Mouse (Mus musculus) small intestine, adult 2 months (tissue): ENCODE results near the gene Cd164. TPM values are rescaled to one million over a fixed set of nuclear protein-coding genes. Genes with fewer than 3 reads are reported as not detected.

Source experiments
- H3K27ac ChIP-seq: fragments of 200-500 bp; 2 replicates; pipeline ENCODE4 v1.5.1; 2012; ENCODE audit warnings: low read depth, low read length, control low read depth, inconsistent platforms; ENCODE audit not compliant: insufficient read depth
- H3K27me3 ChIP-seq: fragments of 200-500 bp; 2 replicates; pipeline ENCODE4 v1.6.1; 2012; ENCODE audit warnings: mild to moderate bottlenecking, moderate library complexity, low read length, inconsistent platforms; ENCODE audit not compliant: control insufficient read depth, insufficient read depth
- H3K36me3 ChIP-seq: fragments of 200-500 bp; 2 replicates; pipeline ENCODE4 v1.6.1; 2012; ENCODE audit warnings: mild to moderate bottlenecking, low read length, control low read depth, inconsistent platforms; ENCODE audit not compliant: control insufficient read depth, insufficient read depth
- H3K4me1 ChIP-seq: fragments of 200-500 bp; 2 replicates; pipeline ENCODE4 v1.6.1; 2012; ENCODE audit warnings: low read length, inconsistent platforms, mixed read lengths; ENCODE audit not compliant: control insufficient read depth, insufficient read depth, insufficient read length
- H3K4me3 ChIP-seq: fragments of 200-500 bp; 2 replicates; pipeline ENCODE4 v1.5.1; 2012; ENCODE audit warnings: low read depth, mild to moderate bottlenecking, control low read depth, inconsistent platforms, low read length, moderate library complexity
- CTCF ChIP-seq: fragments of 200-500 bp; IDR thresholded peaks from 2 replicates; pipeline ENCODE4 v1.5.1; 2012; ENCODE audit warnings: low read depth, mild to moderate bottlenecking, control low read depth, inconsistent platforms, low read length, moderate library complexity, mixed read lengths; ENCODE audit not compliant: insufficient replicate concordance, insufficient read length; ENCODE audit errors: extremely low read depth
- POLR2A ChIP-seq: fragments of 200-500 bp; IDR thresholded peaks from 2 replicates; pipeline ENCODE4 v1.6.1; 2012; ENCODE audit warnings: low read depth, mild to moderate bottlenecking, control low read depth, inconsistent platforms, low read length, moderate library complexity
- WGBS: fragments of 180-500 bp; shearing (Covaris S2); methylation state at CpG from one replicate; pipeline ENCODE4 v1.1.7; 2018; 5-methylcytosine and 5-hydroxymethylcytosine counted together
- polyA plus RNA-seq: library from polyadenylated mRNA; depleted of rRNA; stranded (reverse); fragments of >200 nt; gene quantifications from 2 replicates; pipeline ENCODE4 v1.2.3, GENCODE M21; 2012; rRNA removed

Gene Cd164
- polyA plus RNA-seq: 56.9 and 81.6 TPM in 2 replicates

GRCm38 (mm10) chr10:41518981-41519618 lies at the start of gene Cd164:
Cd164 (plus strand) TSS chr10:41519414.
- 1% methylated on average over 65 of the region's 69 CpGs for WGBS
- H3K36me3 ChIP-seq: 0 out of 2 replicates have a peak, but pooled peaks cover 1% of the 10 kb centered on the region
- H3K4me3 ChIP-seq: peak within 1 kb of the TSS; percentile 81
- H3K4me1 ChIP-seq: peaks cover 6% of the 10 kb centered on the region; the same call in 1 of the 2 replicates
- peak; percentile 99 for TF ChIP-seq POLR2A
- TF ChIP-seq CTCF: no peak
- peak within 1 kb of the TSS; percentile 89 for H3K27ac ChIP-seq
- H3K27me3 ChIP-seq: no peaks in the 10 kb centered on the region

GRCm38 (mm10) chr10:41470693-41471092 lies 48.5 kb upstream of the Cd164 start:
- H3K4me1 ChIP-seq: peaks cover 30% of the 10 kb centered on the region
- peak overlapping the region; percentile 97 for H3K27ac ChIP-seq
- no peaks in the 10 kb centered on the region for H3K27me3 ChIP-seq
- no peak overlapping the region for H3K4me3 ChIP-seq
- peaks cover 5% of the 10 kb centered on the region; the same call in 1 of the 2 replicates for H3K36me3 ChIP-seq
- no peak for TF ChIP-seq CTCF
- TF ChIP-seq POLR2A: no peak
- 34% methylated on average over 3 of the region's 3 CpGs for WGBS

- H3K27me3 ChIP-seq: no peaks in the 10 kb centered on the region
- H3K4me1 ChIP-seq: peaks cover 34% of the 10 kb centered on the region
- 0 out of 2 replicates have a peak, but pooled peaks cover under 1% of the 10 kb centered on the region for H3K36me3 ChIP-seq
- H3K27ac ChIP-seq: peak overlapping the region; percentile 97
- TF ChIP-seq POLR2A: no peak
- no peak for TF ChIP-seq CTCF
- no peak overlapping the region for H3K4me3 ChIP-seq
Observed at GRCm38 (mm10) chr10:41472534-41472933, 46.7 kb upstream of the Cd164 start.

GRCm38 (mm10) chr10:41472962-41473481 lies 46.2 kb upstream of the Cd164 start:
- H3K4me1 ChIP-seq: peaks cover 36% of the 10 kb centered on the region
- H3K27me3 ChIP-seq: no peaks in the 10 kb centered on the region
- H3K4me3 ChIP-seq: no peak overlapping the region
- peak overlapping the region; percentile 97 for H3K27ac ChIP-seq
- no peaks in the 10 kb centered on the region for H3K36me3 ChIP-seq
- WGBS: 41% methylated on average over 5 of the region's 5 CpGs
- TF ChIP-seq POLR2A (no peak), CTCF (no peak)

GRCm38 (mm10) chr10:41473782-41474468 lies 45.3 kb upstream of the Cd164 start:
- peak overlapping the region; percentile 97 for H3K27ac ChIP-seq

GRCm38 (mm10) chr10:41474981-41475391 lies 44.2 kb upstream of the Cd164 start:
- Histone ChIP-seq H3K4me1 (peaks cover 36% of the 10 kb centered on the region), H3K27ac (peak overlapping the region; percentile 97), H3K27me3 (no peaks in the 10 kb centered on the region), H3K36me3 (peaks cover 16% of the 10 kb centered on the region), H3K4me3 (no peak overlapping the region)
- no peak for TF ChIP-seq CTCF
- TF ChIP-seq POLR2A: no peak
- 15% methylated on average over 1 of the region's 1 CpGs for WGBS

More at GRCm38 (mm10) chr10:41473782-41474468, 45.3 kb upstream of the Cd164 start:
- Histone ChIP-seq H3K4me3 (no peak overlapping the region), H3K4me1 (peaks cover 37% of the 10 kb centered on the region), H3K27me3 (no peaks in the 10 kb centered on the region), H3K36me3 (peaks cover 8% of the 10 kb centered on the region)
- TF ChIP-seq CTCF: no peak
- no peak for TF ChIP-seq POLR2A
- 12% methylated on average over 6 of the region's 6 CpGs for WGBS
